Mouse (Mus musculus) G1E (cell line): ENCODE measurements around the gene Ttc28.

Experiments
- CTCF ChIP-seq: IDR thresholded peaks from 2 replicates; pipeline ENCODE4 v1.5.1; 2012; ENCODE audit warnings: low read depth, low read length, inconsistent platforms, mixed read lengths
- GATA1 ChIP-seq: IDR thresholded peaks from 2 replicates; pipeline ENCODE4 v1.6.1; 2012; ENCODE audit warnings: borderline replicate concordance, low read length, inconsistent platforms, mixed read lengths
- GATA2 ChIP-seq: IDR thresholded peaks from 2 replicates; pipeline ENCODE4 v1.6.1; 2012; ENCODE audit warnings: low read depth, low read length, inconsistent platforms, borderline replicate concordance
- POLR2AphosphoS5 ChIP-seq: IDR thresholded peaks from 2 replicates; pipeline ENCODE4 v1.6.1; 2012; ENCODE audit warnings: low read depth, low read length, inconsistent platforms; ENCODE audit not compliant: insufficient replicate concordance
- TAL1 ChIP-seq: conservative IDR thresholded peaks from 2 replicates; pipeline ENCODE4 v1.6.1; 2012; ENCODE audit warnings: low read depth, low read length, inconsistent platforms, mixed read lengths

GRCm38 (mm10) chr5:111006272-111007135 is 126.9 kb downstream of the Ttc28 start:
- TF ChIP-seq TAL1 (no peak), CTCF (no peak), POLR2AphosphoS5 (no peak), GATA1 (no peak), GATA2 (no peak)
